Mouse (Mus musculus) granulocyte monocyte progenitor cell, adult 5-6 weeks (primary cell): ENCODE measurements around the gene Obox3. TPM values are rescaled to one million over a fixed set of nuclear protein-coding genes. Genes with fewer than 3 reads are reported as not detected.
"Not testable (repeated sequence)": the region's sequence is repeated elsewhere in the genome, so short reads cannot be mapped to it uniquely, and the experiment has no call there.

Source experiments
- ATAC-seq: replicated peaks from 2 replicates; pipeline ENCODE4 v1.8.0; 2016; ENCODE audit warnings: mild to moderate bottlenecking, moderate TSS enrichment, inconsistent platforms; ENCODE audit not compliant: poor library complexity, severe bottlenecking
- total RNA-seq, 2 experiments: library from RNA; stranded (forward) in 1 of 2; stranded (reverse) in 1 of 2; fragments of 200-712, 200-1000 nt in 1 of 2; fragments of >200 nt in 1 of 2; fragmentation: Nextera tagmentation in 1 of 2; gene quantifications; 2 replicates each; pipeline ENCODE4 v1.2.3; 2014 to 2017

Obox3 gene
- total RNA-seq (2014; fragmentation: Nextera tagmentation) (not detected in 2 replicates), total RNA-seq (2017) (not detected in 2 replicates)

DNA sequence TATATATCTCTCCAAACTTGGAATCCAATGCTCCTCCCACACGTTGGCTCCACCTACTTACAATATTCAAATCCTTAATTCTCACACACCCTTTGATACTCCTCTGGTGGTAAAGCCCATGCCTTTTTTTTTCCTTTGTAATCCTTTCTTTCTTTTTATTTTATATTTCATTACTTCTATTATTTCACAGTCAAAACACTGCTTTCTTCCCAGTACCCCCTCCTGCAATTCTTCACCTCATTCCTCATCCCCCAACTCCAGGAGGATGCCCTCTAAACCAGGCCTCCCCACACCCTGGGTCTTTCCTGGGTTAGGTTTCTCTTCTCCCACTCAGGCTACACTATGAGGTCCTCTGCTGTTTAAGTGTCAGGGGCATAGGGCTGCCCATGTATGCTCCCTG is at the start of gene Obox3:
TSS of gene Obox3 (minus strand) at position 101 of the 400 bp plus-strand sequence.
- not testable (repeated sequence) for ATAC-seq

DNA sequence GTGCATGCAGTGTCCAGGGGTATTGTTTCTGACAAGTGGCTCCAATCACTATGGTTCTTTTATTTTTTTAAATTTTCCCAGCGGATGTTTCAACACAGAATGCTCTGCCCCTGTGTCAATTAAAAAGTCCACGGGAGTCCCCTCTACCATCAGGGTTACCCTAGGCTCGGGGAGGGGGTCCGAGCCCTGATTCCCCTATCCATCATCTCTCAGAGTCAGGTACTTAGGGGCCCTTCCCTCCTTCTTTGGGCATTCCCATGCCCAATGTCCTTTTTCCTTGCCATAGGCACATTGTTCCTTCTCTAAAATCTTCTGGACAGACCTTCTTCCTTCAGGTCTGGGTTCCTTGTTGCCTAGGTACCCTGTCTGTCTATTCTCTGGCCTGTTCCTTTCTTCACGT is 130.3 kb downstream of the Obox3 start:
- not testable (repeated sequence) for ATAC-seq

Other genes with a start within 250 kb of the Obox3 start
- gene Obox5, start 110.2 kb upstream of the Obox3 start, total RNA-seq (2014; fragmentation: Nextera tagmentation), result not detected in 2 replicates
- gene Obox5, start 110.2 kb upstream of the Obox3 start, total RNA-seq (2017), result not detected in 2 replicates
- gene Obox6, start 199.8 kb upstream of the Obox3 start, total RNA-seq (2014; fragmentation: Nextera tagmentation), result not detected in 2 replicates
- not detected in 2 replicates for gene Obox6, start 199.8 kb upstream of the Obox3 start, total RNA-seq (2017)
- gene Crx, start 240.1 kb upstream of the Obox3 start, total RNA-seq (2014; fragmentation: Nextera tagmentation), result not detected in 2 replicates
- not detected in 2 replicates for gene Crx, start 240.1 kb upstream of the Obox3 start, total RNA-seq (2017)
- gene Crxos, start 242.7 kb upstream of the Obox3 start, total RNA-seq (2014; fragmentation: Nextera tagmentation), result not detected in 2 replicates
- not detected in 2 replicates for gene Crxos, start 242.7 kb upstream of the Obox3 start, total RNA-seq (2017)